Mouse (Mus musculus): Measurements from ENCODE around the gene Efna1. TPM values are rescaled to one million over a fixed set of nuclear protein-coding genes. Genes with fewer than 3 reads are reported as not detected.

The Efna1 gene
- polyA plus RNA-seq, 1 experiment, result 13.9 TPM

- Histone ChIP-seq H3K27me3 (ENCODE audit: control insufficient read depth, insufficient read depth, insufficient read length) (no peaks in the 10 kb centered on the region), H3ac (ENCODE audit: control insufficient read depth, insufficient read length, low read depth) (no peak overlapping the region), H3K4me3 (ENCODE audit: insufficient read depth, poor library complexity, severe bottlenecking) (no peak overlapping the region), H3K36me3 (ENCODE audit: control insufficient read depth, insufficient read depth) (no peaks in the 10 kb centered on the region), H3K79me2 (ENCODE audit: control insufficient read depth, insufficient read depth) (no peaks in the 10 kb centered on the region), H3K79me3 (ENCODE audit: low read depth) (no peaks in the 10 kb centered on the region)
- TF ChIP-seq MYOD1 (IDR thresholded peaks at IDR 0.05; ENCODE audit: control insufficient read depth, insufficient read length, low read depth) (peak; percentile 59), CTCF (IDR thresholded peaks at IDR 0.05; ENCODE audit: control insufficient read depth, insufficient read depth, insufficient read length) (no peak)
These were observed 49.6 kb downstream of the Efna1 start for GRCm38 (mm10) chr3:89231345-89231744.

DNA sequence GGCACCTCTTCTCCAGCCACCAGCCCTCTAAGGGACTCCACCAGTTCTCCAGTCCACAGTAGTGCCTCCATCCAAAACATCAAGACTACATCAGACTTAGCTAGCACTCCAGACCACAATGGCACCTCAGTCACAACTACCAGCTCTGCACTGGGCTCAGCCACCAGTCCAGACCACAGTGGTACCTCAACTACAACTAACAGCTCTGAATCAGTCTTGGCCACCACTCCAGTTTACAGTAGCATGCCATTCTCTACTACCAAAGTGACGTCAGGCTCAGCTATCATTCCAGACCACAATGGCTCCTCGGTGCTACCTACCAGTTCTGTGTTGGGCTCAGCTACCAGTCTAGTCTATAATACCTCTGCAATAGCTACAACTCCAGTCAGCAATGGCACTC is 50.4 kb downstream of the Efna1 start:
- H3K79me2 ChIP-seq (ENCODE audit: control insufficient read depth, insufficient read depth), result no peaks in the 10 kb centered on the region
- H3ac ChIP-seq (ENCODE audit: control insufficient read depth, insufficient read length, low read depth), result no peak overlapping the region
- H3K79me3 ChIP-seq (ENCODE audit: low read depth), result no peaks in the 10 kb centered on the region
- H3K27me3 ChIP-seq (ENCODE audit: control insufficient read depth, insufficient read depth, insufficient read length), result no peaks in the 10 kb centered on the region
- H3K36me3 ChIP-seq (ENCODE audit: control insufficient read depth, insufficient read depth), result no peaks in the 10 kb centered on the region
- H3K4me3 ChIP-seq (ENCODE audit: insufficient read depth, poor library complexity, severe bottlenecking), result no peak overlapping the region
- TF ChIP-seq CEBPB (IDR thresholded peaks at IDR 0.05; ENCODE audit: low read depth) (no peak), MYOG (IDR thresholded peaks at IDR 0.05; ENCODE audit: control insufficient read depth, extremely low read depth, insufficient read length) (no peak), CTCF (IDR thresholded peaks at IDR 0.05; ENCODE audit: control insufficient read depth, insufficient read depth, insufficient read length) (no peak), USF1 (IDR thresholded peaks at IDR 0.05; ENCODE audit: low read depth) (no peak)

- Histone ChIP-seq H3K79me2 (ENCODE audit: control insufficient read depth, insufficient read depth) (no peaks in the 10 kb centered on the region), H3K79me3 (ENCODE audit: low read depth) (no peaks in the 10 kb centered on the region), H3K36me3 (ENCODE audit: control insufficient read depth, insufficient read depth) (no peaks in the 10 kb centered on the region), H3K27me3 (ENCODE audit: control insufficient read depth, insufficient read depth, insufficient read length) (no peaks in the 10 kb centered on the region), H3ac (ENCODE audit: control insufficient read depth, insufficient read length, low read depth) (no peak overlapping the region), H3K4me3 (ENCODE audit: insufficient read depth, poor library complexity, severe bottlenecking) (no peak overlapping the region)
- no peak for TF ChIP-seq USF1 (IDR thresholded peaks at IDR 0.05; ENCODE audit: low read depth)
These were observed 51.7 kb downstream of the Efna1 start for GRCm38 (mm10) chr3:89229276-89229675.

DNA sequence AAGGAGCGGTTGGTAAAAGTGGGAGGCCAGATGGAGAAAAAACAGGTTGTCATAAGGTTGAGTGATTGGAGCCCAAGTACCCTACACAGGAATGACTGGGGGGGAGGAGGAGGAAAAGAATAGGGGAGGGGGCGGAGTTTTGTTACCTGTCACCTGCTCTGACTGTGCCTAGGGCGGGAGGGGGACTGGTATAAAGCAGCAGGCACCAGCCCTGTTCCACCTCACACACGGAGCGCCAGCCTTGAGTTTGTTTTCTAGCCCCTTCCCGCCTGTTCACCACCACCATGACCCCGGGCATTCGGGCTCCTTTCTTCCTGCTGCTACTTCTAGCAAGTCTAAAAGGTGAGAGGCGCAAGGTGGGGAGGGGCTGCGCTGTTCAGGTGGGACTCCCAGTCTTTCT is 52.1 kb downstream of the Efna1 start, which contains the start of gene Muc1:
Gene Muc1, plus strand, starts transcription at position 222 of the 400 bp plus-strand sequence.
- no peaks in the 10 kb centered on the region for H3K79me2 ChIP-seq (ENCODE audit: control insufficient read depth, insufficient read depth)
- H3K79me3 ChIP-seq (ENCODE audit: low read depth), result no peaks in the 10 kb centered on the region
- peak within 1 kb of the TSS; percentile 7 for H3ac ChIP-seq (ENCODE audit: control insufficient read depth, insufficient read length, low read depth)
- H3K36me3 ChIP-seq (ENCODE audit: control insufficient read depth, insufficient read depth), result no peaks in the 10 kb centered on the region
- H3K27me3 ChIP-seq (ENCODE audit: control insufficient read depth, insufficient read depth, insufficient read length), result no peaks in the 10 kb centered on the region
- TF ChIP-seq MAX (IDR thresholded peaks at IDR 0.05) (no peak), FOSL1 (IDR thresholded peaks at IDR 0.05; ENCODE audit: insufficient read depth, low read length, poor library complexity, severe bottlenecking) (no peak), MYOD1 (IDR thresholded peaks at IDR 0.05; ENCODE audit: control insufficient read depth, insufficient read length, low read depth) (no peak), USF1 (IDR thresholded peaks at IDR 0.05; ENCODE audit: low read depth) (no peak), CEBPB (IDR thresholded peaks at IDR 0.05; ENCODE audit: low read depth) (no peak), CTCF (IDR thresholded peaks at IDR 0.05; ENCODE audit: control insufficient read depth, insufficient read depth, insufficient read length) (no peak), MYOG (IDR thresholded peaks at IDR 0.05; ENCODE audit: control insufficient read depth, extremely low read depth, insufficient read length) (no peak)
- H3K4me3 ChIP-seq (ENCODE audit: insufficient read depth, poor library complexity, severe bottlenecking), result no peak within 1 kb of the TSS

GRCm38 (mm10) chr3:89228180-89228549 is 52.8 kb downstream of the Efna1 start:
- no peaks in the 10 kb centered on the region for H3K79me2 ChIP-seq (ENCODE audit: control insufficient read depth, insufficient read depth)
- H3K4me3 ChIP-seq (ENCODE audit: insufficient read depth, poor library complexity, severe bottlenecking), result no peak overlapping the region
- TF ChIP-seq MAX (IDR thresholded peaks at IDR 0.05), result no peak
- TF ChIP-seq CTCF (IDR thresholded peaks at IDR 0.05; ENCODE audit: control insufficient read depth, insufficient read depth, insufficient read length), result peak; percentile 87
- H3K79me3 ChIP-seq (ENCODE audit: low read depth), result no peaks in the 10 kb centered on the region
- peak overlapping the region; percentile 7 for H3ac ChIP-seq (ENCODE audit: control insufficient read depth, insufficient read length, low read depth)
- H3K27me3 ChIP-seq (ENCODE audit: control insufficient read depth, insufficient read depth, insufficient read length), result no peaks in the 10 kb centered on the region
- H3K36me3 ChIP-seq (ENCODE audit: control insufficient read depth, insufficient read depth), result no peaks in the 10 kb centered on the region

- no peak overlapping the region for H3ac ChIP-seq (ENCODE audit: control insufficient read depth, insufficient read length, low read depth)
- H3K4me3 ChIP-seq (ENCODE audit: insufficient read depth, poor library complexity, severe bottlenecking), result no peak overlapping the region
- TF ChIP-seq MYOD1 (IDR thresholded peaks at IDR 0.05; ENCODE audit: control insufficient read depth, insufficient read length, low read depth), result no peak
- no peak for TF ChIP-seq USF1 (IDR thresholded peaks at IDR 0.05; ENCODE audit: low read depth)
- no peak for TF ChIP-seq MAX (IDR thresholded peaks at IDR 0.05)
- TF ChIP-seq FOSL1 (IDR thresholded peaks at IDR 0.05; ENCODE audit: insufficient read depth, low read length, poor library complexity, severe bottlenecking), result no peak
- no peak for TF ChIP-seq MYOG (IDR thresholded peaks at IDR 0.05; ENCODE audit: control insufficient read depth, extremely low read depth, insufficient read length)
- TF ChIP-seq CTCF (IDR thresholded peaks at IDR 0.05; ENCODE audit: control insufficient read depth, insufficient read depth, insufficient read length), result no peak
- no peak for TF ChIP-seq CEBPB (IDR thresholded peaks at IDR 0.05; ENCODE audit: low read depth)
- no peaks in the 10 kb centered on the region for H3K27me3 ChIP-seq (ENCODE audit: control insufficient read depth, insufficient read depth, insufficient read length)
- no peaks in the 10 kb centered on the region for H3K36me3 ChIP-seq (ENCODE audit: control insufficient read depth, insufficient read depth)
- no peaks in the 10 kb centered on the region for H3K79me3 ChIP-seq (ENCODE audit: low read depth)
- H3K79me2 ChIP-seq (ENCODE audit: control insufficient read depth, insufficient read depth), result no peaks in the 10 kb centered on the region
These were observed 53.4 kb downstream of the Efna1 start for GRCm38 (mm10) chr3:89227307-89228179.
